Mouse (Mus musculus) layer of hippocampus, adult 11-12 months (tissue): Measurements from ENCODE around the gene Agpat1.

Source experiments
- DNase-seq: peaks from one replicate; pipeline ENCODE4 v3.0.0; 2022; ENCODE audit warnings: low spot score

The Agpat1 gene

GRCm38 (mm10) chr17:34586796-34587422 lies 17.2 kb upstream of the Agpat1 start:
- DNase-seq, result peak; percentile 91

DNA sequence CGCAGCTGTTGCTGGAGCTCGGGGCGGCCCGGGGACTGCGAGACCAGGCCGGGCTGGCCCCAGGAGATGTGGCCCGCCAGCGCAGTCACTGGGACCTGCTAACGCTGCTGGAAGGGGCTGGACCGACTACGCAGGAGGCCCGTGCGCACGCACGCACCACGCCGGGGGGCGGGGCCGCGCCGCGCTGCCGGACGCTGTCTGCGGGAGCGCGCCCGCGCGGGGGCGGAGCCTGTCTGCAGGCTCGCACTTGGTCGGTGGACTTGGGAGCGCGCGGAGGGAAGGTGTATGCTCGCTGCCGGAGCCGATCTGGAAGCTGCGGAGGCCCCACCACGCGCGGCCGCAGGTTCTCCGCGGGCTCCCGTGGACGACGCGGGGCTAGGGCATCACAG lies 16.6 kb upstream of the Agpat1 start:
- peak; percentile 98 for DNase-seq

DNA sequence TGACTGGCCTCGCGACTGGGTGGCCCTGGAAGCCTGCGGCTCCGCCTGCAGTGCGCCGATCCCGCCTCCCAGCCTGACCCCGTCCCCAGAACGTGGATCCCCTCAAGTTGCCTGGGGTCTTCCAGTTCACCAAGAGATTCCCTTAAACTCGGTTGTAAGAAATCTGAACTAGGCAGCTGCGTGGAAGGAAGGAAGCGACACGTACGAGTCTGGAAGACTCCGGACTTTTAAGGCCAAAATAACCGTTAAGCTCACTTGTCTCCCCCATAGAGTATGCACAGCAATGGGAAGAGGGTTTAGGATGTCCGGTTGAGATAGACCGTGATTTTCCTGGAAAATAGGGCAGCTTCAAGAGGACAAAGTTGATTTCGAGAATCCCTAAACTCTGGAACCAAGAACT lies 16.2 kb upstream of the Agpat1 start:
- DNase-seq, result no peak

DNA sequence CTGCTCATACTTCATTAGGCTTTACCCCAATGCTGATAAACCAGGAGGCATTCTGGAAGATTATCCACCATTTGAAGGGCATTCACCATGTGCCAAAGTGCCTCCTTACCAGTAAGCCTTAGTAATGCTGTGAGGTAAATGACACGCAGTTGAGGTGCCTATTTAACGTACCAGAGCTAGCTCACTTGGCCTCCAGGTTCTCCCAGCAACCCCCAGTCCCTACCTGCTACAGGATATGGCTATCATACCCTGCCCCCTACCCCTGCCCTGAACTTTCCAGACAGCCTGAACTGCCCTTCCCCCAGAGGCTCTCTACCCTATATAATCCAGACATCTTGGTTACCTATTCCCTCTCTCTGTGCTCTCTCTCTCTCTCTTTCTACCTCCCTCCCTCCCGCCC lies 15.3 kb upstream of the Agpat1 start:
- DNase-seq, result no peak

DNA sequence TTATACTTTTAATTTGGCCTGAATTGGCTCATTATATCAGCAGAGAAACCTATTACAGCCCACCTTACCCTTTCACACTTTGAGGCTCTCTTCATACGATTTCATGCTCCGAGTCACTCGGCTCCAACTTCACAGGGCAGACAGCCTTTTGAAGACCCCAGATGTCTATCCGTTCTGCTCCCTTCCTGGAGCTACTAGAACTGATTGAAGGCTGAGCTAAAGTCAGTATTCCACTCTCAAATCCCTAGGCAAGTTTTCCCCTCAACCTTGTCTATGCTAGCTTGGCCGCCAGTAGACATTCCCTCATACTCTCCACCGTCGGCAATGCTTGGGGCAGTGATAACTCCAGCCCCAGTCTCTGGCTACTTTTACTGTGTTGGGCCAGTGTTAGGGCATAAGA lies 14.9 kb upstream of the Agpat1 start:
- DNase-seq, result no peak

- no peak for DNase-seq
Observed at GRCm38 (mm10) chr17:34589681-34590101, 14.4 kb upstream of the Agpat1 start, which contains the start of gene Gpsm3. Gene Gpsm3, plus strand, starts transcription at chr17:34589806.

- DNase-seq, result no peak
Observed at GRCm38 (mm10) chr17:34590154-34590987, 13.7 kb upstream of the Agpat1 start.

DNA sequence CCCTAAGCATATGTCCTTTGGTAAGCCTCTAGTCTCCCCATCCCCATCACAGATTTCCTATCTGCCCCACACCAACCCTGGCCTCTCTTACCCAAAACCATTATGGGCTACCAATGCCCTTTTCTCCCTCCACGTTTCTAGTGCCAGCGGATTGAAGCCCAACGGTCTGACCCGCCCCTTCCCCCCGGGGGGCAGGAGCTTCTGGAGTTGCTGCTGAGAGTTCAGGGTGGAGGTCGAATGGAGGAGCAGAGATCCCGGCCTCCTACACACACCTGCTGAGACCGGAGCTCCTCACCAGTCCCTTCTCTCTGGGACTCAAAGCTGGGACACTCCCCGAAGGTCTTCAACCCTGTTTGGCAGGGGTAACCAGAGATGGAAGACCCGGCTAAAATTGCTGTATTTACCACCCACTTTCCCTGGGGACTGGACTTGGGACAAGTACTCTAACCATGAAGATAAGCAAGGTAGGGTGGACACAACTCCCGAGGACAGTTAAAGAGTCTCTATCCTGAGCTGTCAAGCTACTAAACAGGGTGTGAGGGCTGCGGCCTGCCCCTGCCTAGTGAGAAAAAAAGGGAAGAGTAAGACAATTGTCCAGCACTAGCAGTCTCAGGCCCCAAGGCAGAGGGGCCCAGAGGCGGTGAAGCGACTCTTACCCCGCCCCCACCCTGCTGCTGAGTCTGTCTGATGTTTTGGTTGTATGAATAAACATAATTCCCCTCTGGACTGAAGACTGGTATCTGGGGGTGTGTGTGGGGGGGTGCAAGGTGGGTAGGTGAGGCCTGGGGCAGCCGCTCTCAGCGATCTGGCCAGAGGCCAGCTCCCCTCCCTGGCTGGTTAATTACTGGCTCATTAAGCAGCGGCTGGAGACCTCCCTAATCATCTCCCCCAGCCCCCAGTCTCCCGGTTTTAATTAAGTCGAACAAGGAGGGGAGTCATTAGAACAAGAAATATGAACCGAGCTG lies 12.8 kb upstream of the Agpat1 start, which contains the start of gene Pbx2:
TSS of gene Pbx2 (plus strand) at position 238 of the 965 bp plus-strand sequence.
- DNase-seq, result peak; percentile 23

DNA sequence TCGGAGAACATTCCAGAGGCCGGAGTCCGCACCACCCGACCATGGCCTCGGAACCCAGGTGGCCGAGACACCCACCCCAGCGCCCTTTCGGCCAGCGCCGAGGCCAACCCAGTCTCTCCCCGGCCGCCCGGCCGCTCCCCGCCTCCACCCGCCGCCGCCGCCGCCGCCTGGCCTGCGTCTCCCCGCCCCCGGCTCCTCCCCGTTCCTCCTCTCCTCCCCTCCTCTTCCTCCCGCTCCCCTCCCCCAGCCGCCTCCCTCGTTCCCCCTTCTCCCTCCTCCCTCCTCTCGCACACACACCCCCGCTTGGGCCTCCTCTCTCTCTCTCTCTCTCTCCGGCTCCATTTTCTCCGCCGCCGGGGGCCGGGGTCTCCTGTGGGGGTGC lies 12.1 kb upstream of the Agpat1 start:
- peak; percentile 85 for DNase-seq

DNA sequence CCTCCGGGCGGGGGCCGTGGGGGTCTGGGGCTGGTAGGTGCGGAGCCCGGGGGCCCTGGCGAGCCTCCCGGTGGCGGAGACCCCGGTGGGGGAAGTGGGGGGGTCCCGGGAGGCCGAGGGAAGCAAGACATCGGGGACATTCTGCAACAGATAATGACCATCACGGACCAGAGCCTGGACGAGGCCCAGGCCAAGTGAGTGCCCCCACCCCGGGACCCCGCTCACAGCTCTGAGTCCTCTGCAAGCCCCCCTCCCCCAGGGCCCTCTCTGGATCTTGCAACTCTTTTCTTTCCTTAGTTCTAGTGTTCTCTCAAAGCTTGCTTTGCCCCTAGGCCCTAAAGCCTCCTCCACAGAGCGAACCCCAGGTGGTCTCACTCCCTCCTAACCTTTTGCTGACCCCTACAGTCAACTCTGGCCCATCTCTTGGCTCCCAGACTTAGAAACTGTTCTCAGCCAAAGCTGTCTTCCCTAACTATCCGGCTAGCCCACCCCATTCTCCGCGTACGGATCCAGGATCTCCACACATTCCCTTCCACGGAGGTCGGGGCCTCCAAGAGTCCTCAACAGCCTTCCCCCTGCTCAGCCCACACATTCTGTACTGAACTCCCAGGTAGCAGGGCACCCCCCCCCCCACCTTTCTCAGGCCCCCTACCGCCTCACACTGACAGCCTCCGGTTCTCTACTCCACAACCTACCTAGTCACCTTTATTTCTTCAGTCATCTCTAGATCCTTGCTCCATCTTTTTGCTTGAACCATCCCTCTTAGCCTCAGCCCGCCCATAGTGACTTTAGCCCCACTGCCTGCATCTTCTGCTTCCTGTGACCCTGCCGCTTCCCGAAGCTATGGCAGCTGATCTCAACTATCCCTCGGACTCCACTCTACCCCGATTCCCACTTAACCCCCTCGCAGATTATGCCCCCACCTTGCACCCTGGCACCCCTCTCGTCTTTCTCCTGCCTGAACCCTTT lies 11.2 kb upstream of the Agpat1 start:
- no peak for DNase-seq

DNA sequence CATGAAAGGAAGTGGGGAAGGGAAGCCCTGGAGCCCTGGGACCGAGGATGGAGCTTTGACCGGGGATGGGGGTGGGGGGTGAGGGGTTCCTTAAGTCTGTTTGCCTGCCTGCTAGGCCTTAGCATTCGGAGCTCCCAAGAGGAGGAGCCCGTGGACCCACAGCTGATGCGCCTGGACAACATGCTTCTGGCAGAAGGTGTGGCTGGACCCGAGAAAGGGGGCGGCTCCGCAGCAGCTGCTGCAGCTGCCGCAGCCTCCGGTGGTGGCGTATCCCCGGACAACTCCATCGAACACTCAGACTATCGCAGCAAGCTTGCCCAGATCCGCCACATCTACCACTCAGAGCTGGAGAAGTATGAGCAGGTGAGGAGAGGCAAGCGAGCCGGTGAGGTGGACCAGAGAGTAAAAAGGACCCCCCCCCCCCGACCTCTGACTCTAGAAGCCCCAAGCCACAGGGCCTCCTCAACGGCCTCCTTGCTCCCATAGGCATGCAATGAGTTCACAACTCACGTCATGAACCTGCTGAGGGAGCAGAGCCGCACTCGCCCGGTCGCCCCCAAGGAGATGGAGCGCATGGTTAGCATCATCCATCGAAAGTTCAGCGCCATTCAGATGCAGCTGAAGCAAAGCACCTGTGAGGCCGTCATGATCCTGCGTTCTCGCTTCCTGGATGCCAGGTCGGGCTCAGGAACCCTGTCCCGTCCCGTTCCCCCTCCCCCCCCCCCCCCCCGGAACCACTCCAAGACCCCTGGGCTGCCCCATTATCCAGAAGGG lies 10.1 kb upstream of the Agpat1 start:
- no peak for DNase-seq

DNA sequence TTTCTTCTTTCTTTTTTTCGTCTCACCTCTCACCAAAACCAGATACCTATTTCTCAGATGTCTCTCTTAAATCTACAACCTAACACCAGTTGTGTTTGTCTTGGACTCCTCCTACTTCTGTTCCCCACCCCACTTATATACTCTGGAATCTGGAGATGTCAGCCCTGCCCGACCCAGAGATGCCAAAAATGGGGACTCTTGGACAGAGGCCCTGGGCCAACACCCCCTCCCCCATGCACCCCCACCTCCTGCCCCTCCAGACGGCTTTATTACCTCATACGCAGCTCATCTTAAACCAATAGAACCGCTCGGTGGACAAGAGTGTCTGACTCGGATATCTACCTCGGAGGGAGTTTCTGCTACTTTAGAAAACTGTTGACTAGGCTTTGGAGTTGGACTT lies 8.0 kb upstream of the Agpat1 start:
- DNase-seq, result no peak

DNA sequence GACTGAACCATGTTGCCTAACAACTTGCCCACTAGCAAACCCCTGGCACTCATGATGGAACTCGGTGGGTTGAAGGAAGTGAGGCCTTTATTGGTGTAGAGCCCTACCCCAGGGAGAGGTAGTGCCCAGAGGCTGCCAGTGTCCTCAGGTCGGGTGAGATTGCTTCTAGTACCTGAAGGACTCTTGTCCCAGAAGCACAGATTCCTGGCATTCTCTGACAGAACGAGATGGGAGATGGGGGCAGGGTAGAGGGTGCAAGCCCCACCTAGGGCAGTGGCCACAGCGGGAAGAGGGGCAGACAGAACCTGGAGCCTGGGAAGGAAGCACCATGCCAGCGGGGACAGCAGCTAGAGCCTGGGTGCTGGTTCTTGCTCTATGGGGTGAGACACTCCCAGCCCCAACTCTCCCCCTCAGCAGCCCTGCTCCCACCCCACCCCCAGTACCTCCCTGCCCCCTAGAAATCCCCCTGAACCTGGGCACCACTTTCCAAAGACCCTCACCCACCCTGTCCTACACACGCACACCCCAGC lies 6.4 kb upstream of the Agpat1 start, which contains the start of gene Ager:
TSS of gene Ager (plus strand) at position 297 of the 530 bp plus-strand sequence.
- no peak for DNase-seq

GRCm38 (mm10) chr17:34599891-34600290 lies 4.2 kb upstream of the Agpat1 start:
- DNase-seq, result no peak

DNA sequence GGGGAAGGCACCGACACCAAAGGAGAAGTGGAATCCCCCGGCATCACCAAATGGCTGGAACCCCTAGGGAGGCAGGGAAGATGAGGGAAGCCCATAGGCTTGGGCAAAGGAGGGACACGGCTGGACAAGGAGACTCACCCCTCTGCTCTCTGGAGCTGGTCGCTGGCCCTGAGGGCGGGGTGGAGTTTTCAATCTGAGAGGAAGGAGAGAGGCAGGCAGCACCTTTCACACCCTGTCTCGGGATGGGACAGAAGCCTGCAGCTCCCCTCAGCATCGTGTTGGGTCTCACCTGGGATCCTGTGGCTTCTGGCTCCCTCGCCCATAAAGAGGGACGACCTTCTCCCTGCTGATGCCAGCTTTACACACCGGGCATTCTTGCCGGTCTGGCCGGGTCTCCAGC lies 2.3 kb upstream of the Agpat1 start:
- DNase-seq, result no peak

DNA sequence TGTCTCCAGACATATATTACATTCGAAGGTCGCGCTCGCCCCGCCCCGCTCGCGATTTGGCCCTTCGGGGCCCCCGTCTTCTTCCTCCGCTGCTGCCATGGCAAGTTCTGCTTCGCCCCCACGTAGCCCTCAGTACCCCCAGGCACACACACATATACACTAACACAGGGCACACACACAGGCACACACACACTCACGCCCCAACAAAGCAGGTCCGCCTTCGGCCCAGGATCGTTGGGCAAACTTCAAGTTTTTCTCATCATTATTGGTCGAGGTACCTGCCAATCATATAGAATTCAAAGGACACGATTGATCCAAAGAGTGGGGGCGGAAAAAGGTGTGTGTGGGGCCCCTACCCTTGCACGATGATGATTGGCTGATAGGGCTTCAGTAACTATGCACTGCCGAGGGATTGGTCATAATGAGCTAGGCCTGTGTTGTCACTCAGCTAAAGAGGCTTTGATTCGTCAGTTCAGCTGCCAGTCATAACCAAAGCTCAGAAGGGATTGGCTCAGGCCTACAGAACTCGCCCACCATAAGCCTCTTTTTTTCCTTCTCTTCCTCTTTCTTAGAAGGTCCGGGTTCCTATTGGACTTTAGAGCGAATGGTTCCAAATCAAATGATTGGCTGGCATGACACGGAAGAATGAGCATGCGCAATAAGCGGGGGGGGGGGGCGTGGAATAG lies 544 bp upstream of the Agpat1 start, which contains the start of gene Rnf5:
TSS of gene Rnf5 (minus strand) at position 316 of the 686 bp plus-strand sequence.
- DNase-seq, result peak; percentile 100

DNA sequence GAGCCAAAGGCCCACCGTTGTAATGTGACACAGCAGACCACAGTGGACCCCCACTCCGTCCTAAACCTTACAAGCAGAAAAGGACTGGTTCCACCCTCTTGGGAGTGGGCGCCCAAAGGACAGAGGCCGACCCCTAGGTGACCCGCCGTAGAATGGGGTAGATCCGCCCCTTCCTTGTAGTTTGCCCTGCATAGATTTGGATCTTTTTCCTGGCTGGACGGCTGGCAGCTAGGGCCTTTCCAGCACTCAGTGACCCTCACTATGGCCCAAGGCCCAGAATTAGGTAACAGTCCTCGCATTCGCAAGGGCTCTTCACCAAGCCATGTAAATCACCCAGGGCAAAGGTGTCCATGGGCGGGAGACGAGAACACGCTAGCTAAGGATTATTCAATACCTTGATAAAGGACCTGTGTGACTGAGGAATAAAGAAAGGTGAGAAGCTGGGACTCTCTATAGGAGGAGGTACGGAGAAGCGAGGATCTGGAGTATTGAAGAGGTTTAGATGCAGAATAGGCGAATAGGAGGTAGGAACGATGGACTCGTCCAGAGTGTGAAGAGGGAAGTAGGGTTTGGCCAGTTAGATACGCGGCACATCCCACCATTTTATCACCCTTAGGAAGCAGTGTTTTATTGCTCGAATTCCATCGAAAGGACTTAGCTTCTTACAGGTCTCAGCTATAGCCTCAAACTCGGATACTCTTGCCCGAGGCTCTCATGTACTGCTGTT lies 612 bp downstream of the Agpat1 start:
- no peak for DNase-seq

DNA sequence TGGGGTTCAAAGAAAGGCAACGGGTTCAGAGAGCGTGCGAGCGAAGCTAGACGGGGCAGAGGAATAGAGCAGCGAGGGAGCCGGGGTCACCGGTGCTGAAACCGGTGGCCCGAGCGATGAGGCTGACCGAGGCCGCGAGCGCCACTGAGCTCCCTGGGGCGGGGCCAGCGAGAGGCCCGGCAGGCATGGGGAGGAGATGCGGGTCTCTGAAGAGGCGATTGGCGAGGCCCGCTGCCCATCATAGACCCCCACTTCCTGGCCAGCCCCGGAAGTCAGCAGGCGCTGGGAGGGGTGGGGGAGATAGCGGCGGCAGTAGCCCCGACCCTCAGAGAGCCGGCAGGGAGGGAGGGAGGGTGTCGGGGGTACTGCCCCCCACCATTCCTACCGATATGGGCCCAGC lies 1.5 kb downstream of the Agpat1 start:
- DNase-seq, result peak; percentile 98
